15 mouse cellular contexts compared by ENCODE assay signal in genomic region chr3:151424326-151425207, GRCm38 (mm10). TPM values are rescaled to one million over a fixed set of nuclear protein-coding genes. Genes with fewer than 3 reads are reported as not detected.
DNase-seq lines count a peak whose midpoint lies in the region; ATAC-seq and TF ChIP-seq lines count a peak whose summit lies in the region.
"Had no signal": no experiment of that assay in that cellular context is flagged by ENCODE, and none has a peak within 500 bp of the region (broad histone marks: within the 10 kb centered on the region; RNA-seq: fewer than 3 reads in every experiment).

No protein-coding gene starts in this region.

- H3K4me2 ChIP-seq in liver, postnatal 0 days (ENCODE audit: low read depth, low read length), result no peak overlapping the region
- H3K4me2 ChIP-seq: midbrain, embryonic 15.5 days had no signal

- no peaks in the 10 kb centered on the region for H3K27me3 ChIP-seq in liver, postnatal 0 days (ENCODE audit: insufficient read depth, low read length)
- H3K27me3 ChIP-seq: midbrain, embryonic 15.5 days had no signal

- H3K27ac ChIP-seq in brown adipose tissue, adult 24 weeks (replicated peaks; ENCODE audit: low read depth, low read length), result peak overlapping the region; percentile 95
- H3K27ac ChIP-seq in liver, postnatal 0 days (ENCODE audit: low read depth), result no peak overlapping the region; the same call in 1 of the 2 replicates
- H3K27ac ChIP-seq: midbrain, embryonic 15.5 days had no signal

- ATAC-seq in liver, postnatal 0 days, result peak; percentile 65
- ATAC-seq: inflammation-experienced regulatory T-cells, adult 6 months; midbrain, embryonic 15.5 days had no signal

- no peaks in the 10 kb centered on the region for H3K9me3 ChIP-seq in liver, postnatal 0 days (ENCODE audit: low read length)
- H3K9me3 ChIP-seq: midbrain, embryonic 15.5 days had no signal

- TF ChIP-seq EP300 in liver, postnatal 0 days (IDR thresholded peaks at IDR 0.05; ENCODE audit: low read depth), result peak; percentile 31; the same call in 1 of the 2 replicates

- peaks cover 6% of the 10 kb centered on the region for H3K4me1 ChIP-seq in brown adipose tissue, adult 24 weeks (ENCODE audit: control insufficient read depth, insufficient read depth, insufficient read length, low read length)
- no peaks in the 10 kb centered on the region for H3K4me1 ChIP-seq in liver, postnatal 0 days (ENCODE audit: insufficient read depth)
- H3K4me1 ChIP-seq: midbrain, embryonic 15.5 days had no signal

- H3K4me3 ChIP-seq in brown adipose tissue, adult 24 weeks (ENCODE audit: insufficient read depth, low read depth, low read length), result no peak overlapping the region
- H3K4me3 ChIP-seq in liver, postnatal 0 days (ENCODE audit: low read depth, low read length), result no peak overlapping the region
- H3K4me3 ChIP-seq: midbrain, embryonic 15.5 days had no signal

- no peaks in the 10 kb centered on the region for H3K36me3 ChIP-seq in liver, postnatal 0 days (replicated peaks; ENCODE audit: insufficient read depth, low read length)
- H3K36me3 ChIP-seq: midbrain, embryonic 15.5 days had no signal

- no peak overlapping the region for H3K9ac ChIP-seq in liver, postnatal 0 days (replicated peaks)
- H3K9ac ChIP-seq: midbrain, embryonic 15.5 days had no signal

- TF ChIP-seq CTCF in liver, postnatal 0 days (IDR thresholded peaks at IDR 0.05; ENCODE audit: low read depth), result no peak

- DNase-seq in NIH3T3 (ENCODE audit: low read depth), result peak; percentile 26
- peak; percentile 11 for DNase-seq in heart, postnatal 4 days
- DNase-seq in liver, postnatal 0 days, result no peak
- no peak for DNase-seq in urinary bladder, postnatal 10 days (ENCODE audit: low spot score)
- DNase-seq in layer of hippocampus, adult 8-10 months (ENCODE audit: low spot score in 2 of 2), result no peak
- no peak for DNase-seq in right cerebral cortex, postnatal 36 days (ENCODE audit: low spot score in 2 of 2)
- DNase-seq: adrenal gland, postnatal 25 days; cerebellum, adult 9-10 months; gastrocnemius, postnatal 10 days; spleen, adult 18-20 months; thymus, postnatal 36 days had no signal

- 40% methylated on average over 9 of the region's 9 CpGs for WGBS in liver, postnatal 0 days (ENCODE audit: insufficient replicate concordance)

RNA-seq across cellular contexts. Expression of gene Adgrl4, which starts 13.1 kb away (rescaled TPM):
- 25.6 and 34.0 TPM in 2 replicates for polyA plus RNA-seq in brown adipose tissue, adult 24 weeks (2012; ENCODE audit: insufficient read depth, insufficient read length, missing spikeins)
- total RNA-seq in heart, postnatal 4 days (2021), result 10 to 100 TPM; 54.1 to 57.3 TPM
- 6.5 and 7.1 TPM in 2 replicates for polyA plus RNA-seq in liver, postnatal 0 days (2015; fragmentation: Nextera tagmentation; extraction: Ambion mirVana)
- 10 to 100 TPM; 13.7 to 32.5 (median 19.5) TPM for total RNA-seq in layer of hippocampus, adult 8-10 months (2022)
- total RNA-seq: neutrophil, adult 5-6 weeks had no signal
- polyA plus RNA-seq: inflammation-experienced regulatory T-cells, adult 6 months had no signal

Comparison
In these comparisons a context has a peak if more than half of its experiments do, and no peak if none do; other contexts are left out.
1. DNase-seq: peak in NIH3T3 (single experiment) and heart, postnatal 4 days (single experiment); none in liver, postnatal 0 days (single experiment), urinary bladder, postnatal 10 days (single experiment), layer of hippocampus, adult 8-10 months (0 of 2) and right cerebral cortex, postnatal 36 days (0 of 2).